Mouse (Mus musculus) heart, postnatal 10 days (tissue): ENCODE results near the gene Arhgef25. TPM values are rescaled to one million over a fixed set of nuclear protein-coding genes. Genes with fewer than 3 reads are reported as not detected.
"Not testable (repeated sequence)": the region's sequence is repeated elsewhere in the genome, so short reads cannot be mapped to it uniquely, and the experiment has no call there.

Experiments used
- DNase-seq, 2 experiments: peaks; one replicate each; pipeline ENCODE4 v3.0.0; 2021
- intact Hi-C: fragments of 180-260 bp; cut with DNase I; formaldehyde crosslinking; loops from one replicate; pipeline ENCODE4 v1.15.1; 2025
- total RNA-seq, 2 experiments: library from RNA; stranded (reverse); gene quantifications; 2 replicates each; pipeline ENCODE4 v1.2.3; 2021

Gene Arhgef25
- total RNA-seq, 2 experiments from 2014 or later = 20.8 to 21.0 TPM

GRCm38 (mm10) chr10:127171631-127172200 lies 18.2 kb downstream of the Arhgef25 start:
- DNase-seq = peak in 1 of 2 experiments; percentile 12
- intact Hi-C loops = no loop called here

DNA sequence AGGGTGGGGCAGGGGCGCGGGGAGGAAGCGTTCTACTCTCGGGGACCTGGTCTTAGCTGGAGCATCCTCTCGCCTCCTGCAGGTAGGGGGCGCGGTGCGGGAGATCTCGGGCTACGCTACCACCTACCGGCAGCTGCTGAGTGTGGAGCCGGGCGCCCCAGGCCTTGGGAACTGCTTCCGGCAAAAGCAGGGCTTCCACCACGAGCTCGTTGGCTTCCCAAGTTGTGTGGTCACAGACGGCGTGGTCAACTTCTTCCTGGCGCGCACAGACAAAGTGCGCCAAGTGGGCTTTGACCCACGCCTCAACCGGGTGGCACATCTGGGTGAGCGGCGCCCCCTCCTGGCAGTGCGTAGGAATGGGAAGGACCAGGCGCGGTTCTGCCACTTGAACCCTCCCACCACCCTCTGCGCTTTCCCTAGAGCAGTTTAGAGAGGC lies 19.0 kb downstream of the Arhgef25 start:
- intact Hi-C loops = no loop called here
- DNase-seq = peak; percentile 71 to 81

DNA sequence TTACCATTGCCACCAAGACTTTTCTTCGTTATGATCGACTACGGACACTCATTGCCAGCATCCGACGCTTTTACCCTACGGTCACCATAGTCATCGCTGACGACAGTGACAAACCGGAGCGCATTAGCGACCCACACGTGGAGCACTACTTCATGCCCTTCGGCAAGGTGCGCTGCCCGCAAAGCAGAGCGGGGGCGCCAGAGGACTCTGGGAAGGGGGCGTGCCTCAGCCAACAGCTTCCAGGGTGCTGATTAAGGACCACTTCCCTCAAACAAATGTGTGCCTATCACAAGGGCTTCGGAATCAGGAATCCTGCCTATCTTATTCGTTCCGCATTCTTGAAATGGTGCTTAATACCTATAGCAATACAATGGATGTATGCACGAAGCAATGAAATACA lies 19.9 kb downstream of the Arhgef25 start:
- no peak for DNase-seq
- intact Hi-C loops = no loop called here

GRCm38 (mm10) chr10:127167614-127168192 lies 22.2 kb downstream of the Arhgef25 start:
- intact Hi-C loops = loop anchor here (5.0 kb wide), 1 partner anchor 45 kb away; the partner anchor contains the start of gene Os9
- DNase-seq = no peak

DNA sequence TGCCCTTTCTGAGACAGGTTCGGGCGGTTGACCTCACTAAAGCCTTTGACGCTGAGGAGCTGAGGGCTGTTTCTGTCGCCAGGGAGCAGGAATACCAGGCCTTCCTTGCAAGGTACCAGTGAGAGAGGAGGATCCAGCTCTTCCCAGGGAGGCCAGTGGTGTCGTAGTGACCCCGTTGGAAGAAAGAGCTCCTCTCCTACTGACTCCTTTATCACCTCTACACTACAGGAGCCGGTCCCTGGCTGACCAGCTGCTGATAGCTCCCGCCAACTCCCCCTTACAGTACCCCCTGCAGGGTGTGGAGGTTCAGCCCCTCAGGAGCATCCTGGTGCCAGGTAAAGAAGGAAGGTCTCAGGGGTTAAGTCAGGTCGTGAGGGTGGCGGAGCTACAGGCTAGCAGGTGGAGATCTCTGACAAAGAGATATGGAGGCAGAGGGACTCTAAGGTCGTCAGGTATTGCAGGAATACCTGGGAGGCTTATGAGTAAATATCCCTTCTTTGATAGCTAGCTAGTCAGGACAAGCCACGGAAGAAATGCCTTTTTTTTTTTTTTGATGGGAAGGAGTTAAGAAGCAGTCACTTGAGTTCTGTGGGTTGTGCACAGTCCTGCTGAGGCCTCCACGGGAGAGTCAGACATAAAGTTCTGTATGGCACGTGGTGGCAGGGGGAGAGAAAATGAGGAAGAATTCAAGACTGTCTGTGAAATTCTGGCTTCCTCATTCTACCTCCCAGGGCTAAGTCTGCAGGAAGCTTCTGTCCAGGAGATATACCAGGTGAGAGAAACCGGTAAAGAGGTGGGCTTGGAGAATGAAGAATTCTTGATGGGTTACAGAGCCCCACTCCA lies 22.9 kb downstream of the Arhgef25 start:
- no peak for DNase-seq
- intact Hi-C loops = loop anchor here (5.0 kb wide), 1 partner anchor 45 kb away; the partner anchor contains the start of gene Os9

DNA sequence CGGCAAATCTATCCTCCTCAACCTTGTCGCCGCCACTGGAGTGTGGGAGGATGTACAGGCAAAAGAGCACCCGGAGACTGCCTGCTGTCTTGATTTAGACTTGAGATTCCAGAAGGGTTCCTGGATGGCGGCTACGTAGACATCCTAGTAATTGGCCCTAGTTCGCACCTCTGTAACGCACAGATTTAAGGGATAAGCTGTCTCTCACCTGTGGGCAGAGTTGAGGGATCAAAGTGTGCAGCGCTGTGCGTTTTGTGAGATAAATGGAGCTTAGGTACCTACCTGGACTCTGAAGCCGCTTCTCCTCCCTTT lies 23.5 kb downstream of the Arhgef25 start:
- no peak for DNase-seq
- intact Hi-C loops = loop anchor here (5.0 kb wide), 1 partner anchor 44 kb away; the partner anchor contains the start of gene Os9

- DNase-seq = peak; percentile 47 to 50
- intact Hi-C loops = loop anchor here (5.0 kb wide), 1 partner anchor 44 kb away; the partner anchor contains the start of gene Os9
These were observed 24.1 kb downstream of the Arhgef25 start for GRCm38 (mm10) chr10:127165654-127166403.

DNA sequence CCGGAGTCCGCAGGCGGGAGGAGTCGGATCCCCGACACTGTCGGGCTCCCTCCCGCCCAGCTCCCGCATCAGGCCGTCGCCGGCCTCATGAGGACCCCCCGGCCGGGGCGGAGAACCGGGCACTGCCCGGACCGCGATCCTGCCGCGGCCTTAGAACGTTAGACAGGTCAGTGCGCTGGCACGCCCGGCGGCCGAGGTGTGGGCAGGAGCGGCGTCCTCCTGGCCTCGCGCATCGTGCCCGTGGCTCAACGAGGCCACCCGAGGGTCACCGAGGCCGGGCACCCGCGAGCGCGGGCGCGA lies 24.6 kb downstream of the Arhgef25 start:
- intact Hi-C loops = loop anchor here (5.0 kb wide), 1 partner anchor 43 kb away; the partner anchor contains the start of gene Os9

DNA sequence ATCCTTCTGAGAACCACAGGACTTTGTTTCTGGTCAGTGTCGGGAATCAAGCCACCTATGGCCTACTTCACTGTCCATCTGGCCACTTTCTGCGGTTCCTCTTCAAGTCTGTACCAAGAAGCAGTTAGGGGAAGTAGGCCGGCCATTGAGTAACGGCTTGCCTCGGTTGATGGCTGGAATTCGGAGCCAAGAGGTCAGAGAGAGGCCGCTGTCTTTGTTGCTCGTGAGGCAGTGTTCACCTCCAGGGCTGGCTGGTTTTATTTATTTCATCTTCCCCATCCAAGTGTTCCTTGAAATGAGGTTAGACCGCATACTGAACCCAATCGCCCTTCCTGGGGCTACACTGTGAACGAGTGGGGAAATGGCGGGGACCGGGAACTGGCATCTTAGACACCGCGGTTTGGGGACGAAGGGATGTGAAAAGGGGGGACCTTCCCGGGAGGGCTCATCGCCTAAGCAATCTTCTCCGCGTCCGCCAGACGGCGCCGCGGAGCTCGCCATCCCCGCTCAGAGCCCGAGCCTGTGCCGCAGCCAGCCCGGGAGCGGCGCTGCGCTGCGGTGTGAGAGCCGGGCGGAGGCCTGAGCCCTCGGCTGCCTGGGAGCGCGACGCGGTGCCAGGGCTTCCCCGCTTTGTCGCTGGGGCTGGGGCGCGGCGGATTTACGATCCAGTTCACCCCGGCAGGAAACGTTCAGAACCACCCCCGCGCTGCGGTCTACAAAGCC lies 25.1 kb downstream of the Arhgef25 start, which contains the start of gene B4galnt1:
Gene B4galnt1, plus strand, starts transcription at position 595 of the 723 bp plus-strand sequence.
- intact Hi-C loops = loop anchor here (5.0 kb wide), 1 partner anchor 42 kb away; the partner anchor contains the start of gene Os9
- DNase-seq = peak; percentile 76 to 79

More for the DNA sequence above, 24.6 kb downstream of the Arhgef25 start:
- DNase-seq = peak in 1 of 2 experiments; percentile 50

- DNase-seq = no peak
- intact Hi-C loops = no loop called here
These were observed 25.7 kb downstream of the Arhgef25 start for GRCm38 (mm10) chr10:127164190-127164589.

- intact Hi-C loops, DNase-seq: not testable (repeated sequence)
These were observed 27.1 kb downstream of the Arhgef25 start for GRCm38 (mm10) chr10:127162771-127163261.

- intact Hi-C loops = no loop called here
- DNase-seq = no peak
These were observed 29.2 kb downstream of the Arhgef25 start for GRCm38 (mm10) chr10:127160728-127161127.

DNA sequence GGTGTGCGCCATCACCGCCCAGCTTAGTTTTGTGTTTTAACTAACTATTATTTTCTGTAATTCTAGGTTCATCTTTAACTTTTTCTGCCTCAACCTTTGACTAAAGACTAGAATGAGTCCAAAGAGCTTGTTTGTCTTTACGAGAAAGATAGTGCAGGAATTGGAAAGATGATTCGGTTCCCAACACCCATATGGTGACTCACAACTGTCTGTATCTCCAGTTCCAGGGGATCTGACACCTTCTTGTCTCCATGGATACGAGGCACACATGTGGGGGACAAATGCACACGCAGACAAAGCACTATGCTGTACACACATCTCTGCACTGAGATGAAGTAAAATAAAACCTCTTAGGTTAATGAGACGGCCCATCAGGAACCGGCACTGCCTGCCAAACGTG lies 29.8 kb downstream of the Arhgef25 start:
- intact Hi-C loops = no loop called here
- DNase-seq = no peak

DNA sequence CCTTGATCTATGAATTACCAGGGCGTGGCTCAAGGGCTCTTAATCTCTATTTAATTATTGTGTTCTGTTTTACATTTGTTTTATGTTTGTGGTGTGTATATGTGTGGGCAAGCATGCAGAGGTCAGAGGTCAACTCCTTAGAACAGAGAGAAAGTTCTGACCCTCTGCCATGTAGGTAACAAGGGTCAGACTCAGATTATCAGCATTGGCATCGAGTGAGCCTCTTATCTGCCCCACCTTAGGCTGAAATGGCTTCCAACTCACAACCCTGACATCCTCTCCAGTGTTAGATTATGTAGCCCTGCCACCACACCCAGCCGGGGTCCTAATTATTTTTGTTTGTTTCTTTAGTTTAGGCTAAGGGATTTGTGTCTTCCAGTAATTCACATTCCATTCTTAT lies 31.4 kb downstream of the Arhgef25 start:
- intact Hi-C loops = no loop called here
- no peak for DNase-seq

GRCm38 (mm10) chr10:127156511-127156910 lies 33.4 kb downstream of the Arhgef25 start:
- no peak for DNase-seq

DNA sequence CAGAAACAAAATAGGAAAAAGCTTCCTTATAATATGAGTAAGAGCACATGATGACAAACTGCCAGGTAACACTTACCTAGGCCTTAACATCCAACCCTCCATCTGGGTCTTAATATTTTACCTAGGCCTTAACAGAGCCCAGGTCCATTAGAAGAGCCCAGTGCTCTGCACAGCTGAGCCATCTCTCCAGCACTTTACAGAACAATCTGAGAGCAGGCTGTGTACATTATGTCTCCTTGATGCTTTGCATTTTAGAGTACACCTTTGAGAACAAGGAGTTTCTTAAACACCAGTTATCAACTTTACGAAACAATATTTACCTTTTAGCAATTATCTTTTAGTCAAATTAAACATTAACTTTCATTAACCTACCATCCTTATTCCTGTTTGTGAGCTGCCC lies 33.8 kb downstream of the Arhgef25 start:
- intact Hi-C loops = no loop called here
- no peak for DNase-seq

More at GRCm38 (mm10) chr10:127156511-127156910, 33.4 kb downstream of the Arhgef25 start:
- intact Hi-C loops = no loop called here

- intact Hi-C loops = no loop called here
- DNase-seq = no peak
These were observed 35.2 kb downstream of the Arhgef25 start for GRCm38 (mm10) chr10:127154652-127155051.

GRCm38 (mm10) chr10:127154241-127154640 lies 35.6 kb downstream of the Arhgef25 start:
- no peak for DNase-seq
- intact Hi-C loops = no loop called here

DNA sequence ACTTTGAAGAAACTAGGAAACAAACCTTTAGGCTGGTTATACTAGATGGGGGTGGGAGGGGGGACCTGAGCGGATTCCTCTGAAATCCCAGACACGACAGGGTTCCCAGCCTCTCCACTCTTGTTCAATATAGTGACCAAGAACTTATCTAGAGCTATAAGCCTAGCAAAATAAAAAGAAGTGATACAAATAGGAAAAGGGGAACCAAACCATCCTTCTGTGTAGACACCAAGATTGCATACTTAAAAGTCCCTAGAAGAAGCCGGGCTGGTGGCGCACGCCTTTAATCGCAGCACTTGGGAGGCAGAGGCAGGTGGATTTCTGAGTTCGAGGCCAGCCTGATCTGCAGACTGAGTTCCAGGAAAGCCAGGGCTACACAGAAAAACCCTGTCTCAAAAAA lies 36.6 kb downstream of the Arhgef25 start:
- intact Hi-C loops = no loop called here
- DNase-seq = no peak

DNA sequence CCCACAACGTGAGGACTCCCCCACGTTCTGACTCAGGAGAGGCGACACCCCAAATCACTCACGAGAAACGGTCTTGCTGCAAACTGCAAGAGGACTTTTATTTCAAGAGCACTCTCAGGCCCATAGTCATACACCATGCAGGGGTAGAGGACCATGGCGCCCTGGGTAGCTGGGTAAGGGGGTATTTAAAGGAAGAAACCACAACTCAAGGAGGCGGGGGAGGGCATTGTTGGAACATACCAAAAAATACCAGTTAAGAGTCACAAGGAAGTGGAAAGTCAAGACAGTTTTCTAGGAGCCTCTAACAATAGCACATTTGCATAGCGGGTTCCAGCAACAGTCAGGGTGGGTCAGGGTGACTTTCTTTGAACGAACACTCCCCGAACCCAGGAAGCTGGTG lies 37.3 kb downstream of the Arhgef25 start:
- DNase-seq, intact Hi-C loops: not testable (repeated sequence)
